Comparison of ENCODE assay signal across 12 mouse cellular contexts in genomic region chr10:102444912-102445556, GRCm38 (mm10). TPM values are rescaled to one million over a fixed set of nuclear protein-coding genes. Genes with fewer than 3 reads are reported as not detected.
DNase-seq lines count a peak whose midpoint lies in the region; ATAC-seq and TF ChIP-seq lines count a peak whose summit lies in the region.
"Had no signal": no experiment of that assay in that cellular context is flagged by ENCODE, and none has a peak within 500 bp of the region (broad histone marks: within the 10 kb centered on the region; RNA-seq: fewer than 3 reads in every experiment).

No protein-coding gene starts in this region.

- 22% methylated on average over 2 of the region's 2 CpGs for WGBS in heart, postnatal 0 days
- WGBS in forebrain, embryonic 15.5 days: 22% methylated on average over 2 of the region's 2 CpGs
- 19% methylated on average over 2 of the region's 2 CpGs for WGBS in midbrain, embryonic 13.5 days

- no peaks in the 10 kb centered on the region for H3K9me3 ChIP-seq in heart, postnatal 0 days (replicated peaks; ENCODE audit: control insufficient read depth, low read length)
- no peaks in the 10 kb centered on the region for H3K9me3 ChIP-seq in ES-E14 (ENCODE audit: control insufficient read depth, insufficient read depth, low read depth, low read length)
- no peaks in the 10 kb centered on the region for H3K9me3 ChIP-seq in forebrain, embryonic 15.5 days
- no peaks in the 10 kb centered on the region for H3K9me3 ChIP-seq in midbrain, embryonic 13.5 days

- H3K36me3 ChIP-seq in heart, postnatal 0 days (replicated peaks; ENCODE audit: control insufficient read depth, insufficient read depth, low read length): no peaks in the 10 kb centered on the region
- no peaks in the 10 kb centered on the region for H3K36me3 ChIP-seq in ES-E14 (ENCODE audit: control insufficient read depth, insufficient read depth, low read length, poor library complexity, severe bottlenecking)
- no peaks in the 10 kb centered on the region for H3K36me3 ChIP-seq in forebrain, embryonic 15.5 days
- H3K36me3 ChIP-seq in midbrain, embryonic 13.5 days: no peaks in the 10 kb centered on the region

- no peaks in the 10 kb centered on the region for H3K27me3 ChIP-seq in heart, postnatal 0 days (ENCODE audit: control insufficient read depth, insufficient read depth, low read length)
- H3K27me3 ChIP-seq in forebrain, embryonic 15.5 days: no peaks in the 10 kb centered on the region
- no peaks in the 10 kb centered on the region for H3K27me3 ChIP-seq in midbrain, embryonic 13.5 days

- H3K4me3 ChIP-seq in heart, postnatal 0 days (ENCODE audit: low read depth, low read length): no peak overlapping the region
- H3K4me3 ChIP-seq in ES-E14 (ENCODE audit: insufficient read depth in 1 of 2, low read depth in 1 of 2, low read length in 2 of 2, poor library complexity in 1 of 2, severe bottlenecking in 1 of 2): no peak overlapping the region
- no peak overlapping the region for H3K4me3 ChIP-seq in forebrain, embryonic 15.5 days
- no peak overlapping the region for H3K4me3 ChIP-seq in midbrain, embryonic 13.5 days (replicated peaks)

- ATAC-seq in heart, postnatal 0 days (ENCODE audit: insufficient read depth, low read depth): no peak
- peak; percentile 78 for ATAC-seq in forebrain, embryonic 15.5 days (replicated peaks)
- peak; percentile 92 for ATAC-seq in midbrain, embryonic 13.5 days

- no peak overlapping the region for H3K27ac ChIP-seq in heart, postnatal 0 days (ENCODE audit: low read depth)
- no peak overlapping the region for H3K27ac ChIP-seq in ES-E14 (ENCODE audit: insufficient read depth, low read depth, low read length, poor library complexity, severe bottlenecking)
- no peak overlapping the region for H3K27ac ChIP-seq in forebrain, embryonic 15.5 days (replicated peaks)
- no peak overlapping the region for H3K27ac ChIP-seq in midbrain, embryonic 13.5 days

- no peak for TF ChIP-seq EP300 in heart, postnatal 0 days (IDR thresholded peaks at IDR 0.05; ENCODE audit: low read depth)

- no peak overlapping the region for H3K9ac ChIP-seq in heart, postnatal 0 days (replicated peaks; ENCODE audit: low read depth, low read length)
- no peak overlapping the region for H3K9ac ChIP-seq in ES-E14 (ENCODE audit: insufficient read depth, low read depth, low read length, poor library complexity, severe bottlenecking)
- no peak overlapping the region for H3K9ac ChIP-seq in forebrain, embryonic 15.5 days (replicated peaks)
- H3K9ac ChIP-seq in midbrain, embryonic 13.5 days (replicated peaks): no peak overlapping the region

- intact Hi-C loops in heart, postnatal 36 days (cut with DNase I): no loop called here
- intact Hi-C loops in heart, postnatal 25 days (cut with DNase I): no loop called here

- H3K4me2 ChIP-seq in heart, postnatal 0 days (ENCODE audit: low read depth, low read length): no peak overlapping the region
- H3K4me2 ChIP-seq in forebrain, embryonic 15.5 days (replicated peaks): no peak overlapping the region
- H3K4me2 ChIP-seq in midbrain, embryonic 13.5 days (replicated peaks): no peak overlapping the region

- TF ChIP-seq CTCF in heart, postnatal 0 days (IDR thresholded peaks at IDR 0.05; ENCODE audit: low read depth): peak; percentile 42

- no peaks in the 10 kb centered on the region for H3K4me1 ChIP-seq in heart, postnatal 0 days (ENCODE audit: control insufficient read depth, insufficient read depth)
- no peaks in the 10 kb centered on the region for H3K4me1 ChIP-seq in ES-E14 (ENCODE audit: control insufficient read depth in 2 of 2, insufficient read depth in 2 of 2, low read length in 2 of 2, poor library complexity in 1 of 2)
- no peaks in the 10 kb centered on the region for H3K4me1 ChIP-seq in forebrain, embryonic 15.5 days
- H3K4me1 ChIP-seq in midbrain, embryonic 13.5 days (replicated peaks): no peaks in the 10 kb centered on the region

- in situ Hi-C loops in ES-E14 (cut with MboI; ENCODE audit: low sequenced_read_pairs in 2 of 2, unreplicated experiment in 2 of 2): no loop called here

- DNase-seq in heart, postnatal 0 days (ENCODE audit: low spot score): no peak
- DNase-seq in heart, postnatal 36 days: no peak
- DNase-seq in ES-E14 (ENCODE audit: low read depth, low spot score): peak; percentile 7
- no peak for DNase-seq in thymus, postnatal 10 days (ENCODE audit: low spot score in 2 of 2)
- no peak for DNase-seq in heart, postnatal 25 days (ENCODE audit: low spot score)
- DNase-seq in spleen, postnatal 36 days (ENCODE audit: low spot score in 2 of 2): no peak
- DNase-seq: cerebellum, adult 8-10 months; gastrocnemius, postnatal 14 days; lung, postnatal 4 days; right cerebral cortex, postnatal 25 days had no signal

TF ChIP-seq in ES-E14, 5 proteins besides CTCF, POLR2A, EP300 and RAD21:
- TF ChIP-seq MAFK (IDR thresholded peaks at IDR 0.05; ENCODE audit: insufficient read depth, low read depth, low read length): no peak
- TF ChIP-seq CHD2 (IDR thresholded peaks at IDR 0.05; ENCODE audit: low read depth, low read length): no peak
- TF ChIP-seq ZC3H11A (IDR thresholded peaks at IDR 0.05; ENCODE audit: borderline replicate concordance, low read depth, low read length): no peak
- no peak for TF ChIP-seq HCFC1 (IDR thresholded peaks at IDR 0.05; ENCODE audit: borderline replicate concordance, insufficient read depth, low read length)
- TF ChIP-seq ZNF384 (IDR thresholded peaks at IDR 0.05; ENCODE audit: low read depth, low read length): no peak; the same call in none of the 2 replicates

RNA-seq across cellular contexts. Expression of gene Nts, which starts 45.3 kb away (rescaled TPM):
- total RNA-seq in heart, postnatal 0 days (2014; rRNA removed; ENCODE audit: low replicate concordance): 13.8 and 15.2 TPM in 2 replicates
- 16.0 and 19.3 TPM in 2 replicates for polyA plus RNA-seq in heart, postnatal 0 days (2015; fragmentation: Nextera tagmentation; extraction: Ambion mirVana)
- total RNA-seq in heart, postnatal 36 days (2021): under 1 TPM; 0.62 to 0.72 TPM
- total RNA-seq in ES-E14 (2012; rRNA removed): 1.5 and 2.4 TPM in 2 replicates
- polyA plus RNA-seq in forebrain, embryonic 15.5 days (2015; fragmentation: Nextera tagmentation; extraction: Ambion mirVana): 22.6 and 27.1 TPM in 2 replicates
- polyA plus RNA-seq in midbrain, embryonic 13.5 days (2015; fragmentation: Nextera tagmentation; extraction: Ambion mirVana): 4.8 and 8.5 TPM in 2 replicates
- 1 to 10 TPM in 1 of 2 experiments, under 1 TPM in 1; 0.84 to 1.3 TPM for total RNA-seq in heart, postnatal 25 days (2021)
